Mouse (Mus musculus) CH12.LX (cell line): Measurements from ENCODE around the gene Nlgn1. TPM values are rescaled to one million over a fixed set of nuclear protein-coding genes. Genes with fewer than 3 reads are reported as not detected.

ENCODE experiments used
- DNase-seq: peaks from one replicate; pipeline ENCODE4 v3.0.0-alpha.2; 2013; ENCODE audit errors: extremely low read depth
- H3K27ac ChIP-seq: 2 replicates; pipeline ENCODE4 v1.5.1; 2012; ENCODE audit warnings: low read depth, mild to moderate bottlenecking, control low read depth, moderate library complexity; ENCODE audit not compliant: insufficient read depth
- H3K27me3 ChIP-seq: replicated peaks from 2 replicates; pipeline ENCODE3; 2012; ENCODE audit warnings: inconsistent platforms
- H3K36me3 ChIP-seq, 2 experiments: replicated peaks in 1 of 2; 2 replicates each; pipeline versions ENCODE3 to v1.6.1; 2012; ENCODE audit warnings: inconsistent platforms in 1 of 2, low read length in 1 of 2, mild to moderate bottlenecking in 1 of 2, mixed read lengths in 1 of 2, moderate library complexity in 1 of 2; ENCODE audit not compliant: control insufficient read depth in 1 of 2, insufficient read depth in 1 of 2
- H3K4me1 ChIP-seq, 2 experiments: 2 replicates each; pipeline ENCODE4 v1.6.1; 2012; ENCODE audit warnings: inconsistent platforms in 1 of 2, moderate library complexity in 1 of 2; ENCODE audit not compliant: insufficient read depth in 2 of 2, control insufficient read depth in 1 of 2
- H3K4me2 ChIP-seq: 2 replicates; pipeline ENCODE4 v1.6.1; 2012; ENCODE audit warnings: low read depth, mild to moderate bottlenecking, control low read depth; ENCODE audit not compliant: poor library complexity, insufficient read depth, severe bottlenecking
- H3K4me3 ChIP-seq, 3 experiments: fragments of 150-350 bp in 1 of 3; sonication (generic) in 1 of 3; replicated peaks in 1 of 3; 2 replicates each; pipeline versions ENCODE3 to v1.5.1; 2011 to 2012; ENCODE audit warnings: low read depth in 2 of 3, low read length in 2 of 3, mild to moderate bottlenecking in 2 of 3, moderate library complexity in 2 of 3, control low read depth in 1 of 3, improper control_type of control experiment in 1 of 3, inconsistent platforms in 1 of 3, mixed read lengths in 1 of 3; ENCODE audit not compliant: poor library complexity in 1 of 3
- H3K79me2 ChIP-seq: replicated peaks from 2 replicates; pipeline ENCODE4 v1.6.1; 2012; ENCODE audit warnings: mild to moderate bottlenecking, moderate library complexity; ENCODE audit not compliant: control insufficient read depth, poor library complexity, insufficient read depth, severe bottlenecking; ENCODE audit errors: extremely low read depth
- H3K9ac ChIP-seq: 2 replicates; pipeline ENCODE4 v1.6.1; 2012; ENCODE audit warnings: low read depth, mild to moderate bottlenecking, control low read depth, moderate library complexity; ENCODE audit not compliant: insufficient read depth
- H3K9me3 ChIP-seq: replicated peaks from 2 replicates; pipeline ENCODE3; 2012; ENCODE audit warnings: low read length, inconsistent platforms, mixed read lengths
- BHLHE40 ChIP-seq: IDR thresholded peaks from 2 replicates; pipeline ENCODE4 v1.6.1; 2011; ENCODE audit warnings: mild to moderate bottlenecking, low read depth, low read length, improper control_type of control experiment
- CTCF ChIP-seq, 2 experiments: IDR thresholded peaks in 1 of 2; conservative IDR thresholded peaks in 1 of 2; 2 replicates each; pipeline ENCODE4 v1.5.1; 2011 to 2012; ENCODE audit warnings: low read depth in 2 of 2, low read length in 2 of 2, improper control_type of control experiment in 1 of 2, inconsistent platforms in 1 of 2, mild to moderate bottlenecking in 1 of 2, moderate library complexity in 1 of 2
- ETS1 ChIP-seq: conservative IDR thresholded peaks from 2 replicates; pipeline ENCODE4 v1.6.1; 2012; ENCODE audit warnings: low read depth, mild to moderate bottlenecking, inconsistent platforms, low read length, improper control_type of control experiment, moderate library complexity
- GABPA ChIP-seq: IDR thresholded peaks from 2 replicates; pipeline ENCODE4 v1.6.1; 2012; ENCODE audit warnings: low read depth, low read length, improper control_type of control experiment, inconsistent platforms; ENCODE audit not compliant: insufficient replicate concordance
- HCFC1 ChIP-seq: IDR thresholded peaks from 2 replicates; pipeline ENCODE4 v1.6.1; 2012; ENCODE audit warnings: low read depth, mild to moderate bottlenecking, inconsistent platforms, low read length, improper control_type of control experiment
- IRF4 ChIP-seq: IDR thresholded peaks from 2 replicates; pipeline ENCODE4 v1.6.1; 2014; ENCODE audit warnings: low read depth, mild to moderate bottlenecking, inconsistent platforms, low read length, improper control_type of control experiment
- JUN ChIP-seq: IDR thresholded peaks from 2 replicates; pipeline ENCODE4 v1.6.1; 2011; ENCODE audit warnings: low read depth, mild to moderate bottlenecking, low read length, improper control_type of control experiment, moderate library complexity; ENCODE audit not compliant: insufficient read depth
- MAFK ChIP-seq: IDR thresholded peaks from 2 replicates; pipeline ENCODE4 v1.6.1; 2011; ENCODE audit warnings: low read length, improper control_type of control experiment; ENCODE audit not compliant: insufficient replicate concordance
- MYC ChIP-seq: IDR thresholded peaks from 2 replicates; pipeline ENCODE4 v1.6.1; 2011; ENCODE audit warnings: low read depth, mild to moderate bottlenecking, improper control_type of control experiment, low read length
- NELFE ChIP-seq: IDR thresholded peaks from 2 replicates; pipeline ENCODE4 v1.6.1; 2011; ENCODE audit warnings: low read depth, low read length, improper control_type of control experiment
- PAX5 ChIP-seq: IDR thresholded peaks from 2 replicates; pipeline ENCODE4 v1.6.1; 2012; ENCODE audit warnings: low read length, inconsistent platforms, mixed read lengths
- POLR2A ChIP-seq: IDR thresholded peaks from 2 replicates; pipeline ENCODE4 v1.6.1; 2011; ENCODE audit warnings: low read depth, mild to moderate bottlenecking, improper control_type of control experiment, low read length
- POLR2AphosphoS2 ChIP-seq: IDR thresholded peaks from 2 replicates; pipeline ENCODE4 v1.6.1; 2011; ENCODE audit warnings: low read depth, low read length, improper control_type of control experiment
- RAD21 ChIP-seq: IDR thresholded peaks from 2 replicates; pipeline ENCODE4 v1.6.1; 2011; ENCODE audit warnings: low read depth, mild to moderate bottlenecking, low read length, improper control_type of control experiment, moderate library complexity
- RCOR1 ChIP-seq: conservative IDR thresholded peaks from 2 replicates; pipeline ENCODE4 v1.6.1; 2012; ENCODE audit warnings: low read depth, mild to moderate bottlenecking, inconsistent platforms, low read length, improper control_type of control experiment
- SMC3 ChIP-seq: IDR thresholded peaks from 2 replicates; pipeline ENCODE4 v1.6.1; 2011; ENCODE audit warnings: low read depth, low read length, improper control_type of control experiment
- TBP ChIP-seq: conservative IDR thresholded peaks from 2 replicates; pipeline ENCODE4 v1.6.1; 2011; ENCODE audit warnings: low read depth, low read length, improper control_type of control experiment
- UBTF ChIP-seq: IDR thresholded peaks from 2 replicates; pipeline ENCODE4 v1.6.1; 2012; ENCODE audit warnings: low read depth, mild to moderate bottlenecking, inconsistent platforms, low read length, improper control_type of control experiment, moderate library complexity
- USF1 ChIP-seq: IDR thresholded peaks from 2 replicates; pipeline ENCODE4 v1.6.1; 2014; ENCODE audit warnings: low read depth, mild to moderate bottlenecking, inconsistent platforms, low read length, improper control_type of control experiment
- ZMIZ1 ChIP-seq: IDR thresholded peaks from 2 replicates; pipeline ENCODE4 v1.6.1; 2012; ENCODE audit warnings: low read depth, mild to moderate bottlenecking, inconsistent platforms, low read length, improper control_type of control experiment
- ZNF384 ChIP-seq: IDR thresholded peaks from 2 replicates; pipeline ENCODE4 v1.6.1; 2012; ENCODE audit warnings: low read depth, low read length, improper control_type of control experiment, inconsistent platforms
- dilution Hi-C: fragments of 300-500 bp; cut with MboI; formaldehyde crosslinking; loops from 2 replicates; pipeline ENCODE4 v1.14.3; 2020; ENCODE audit warnings: low sequenced_read_pairs; ENCODE audit not compliant: extremely low pct_unique_long_range_greater_than_20kb, extremely low pct_ligation_motif_present
- in situ Hi-C: fragments of 300-500 bp; cut with MboI; formaldehyde crosslinking; loops from 3 replicates; pipeline ENCODE4 v1.14.3; 2019; ENCODE audit warnings: low sequenced_read_pairs, low pct_ligation_motif_present, low pct_unique_long_range_greater_than_20kb, mixed read lengths
- polyA plus RNA-seq: library from polyadenylated mRNA; unstranded; fragments of >175 nt; gene quantifications from 2 replicates; pipeline ENCODE4 v1.2.1, GENCODE M21; 2012; ENCODE audit warnings: low read depth; ENCODE audit not compliant: insufficient read length
- total RNA-seq, 2 experiments: library from RNA; depleted of rRNA; stranded (reverse); fragments of 300-350 nt in 1 of 2; fragments of >200 nt in 1 of 2; gene quantifications; 2 replicates each; pipeline ENCODE4 v1.2.3; 2012 to 2014

Gene Nlgn1
- total and polyA plus RNA-seq, 3 experiments: not detected

GRCm38 (mm10) chr3:25675069-25675468 lies 657.2 kb downstream of the Nlgn1 start:
- no peak for TF ChIP-seq ETS1
- TF ChIP-seq PAX5: no peak
- no peak for TF ChIP-seq TBP
- TF ChIP-seq RAD21: peak; percentile 50
- peak in 1 of 2 experiments; percentile 63; a peak in 2 of 4 replicates for TF ChIP-seq CTCF (conservative IDR thresholded peaks at IDR 0.05 in 1 of 2, IDR thresholded peaks at IDR 0.05 in 1 of 2; ENCODE audit: low read depth in 2 of 2, low read length in 2 of 2)
- TF ChIP-seq SMC3: peak; percentile 44
- TF ChIP-seq POLR2A: no peak
- TF ChIP-seq GABPA: no peak
- no peak overlapping the region for H3K27ac ChIP-seq
- no peak for DNase-seq
- dilution Hi-C loops: no loop called here
- no peaks in the 10 kb centered on the region for H3K79me2 ChIP-seq
- H3K4me2 ChIP-seq: no peak overlapping the region
- peaks cover 41% of the 10 kb centered on the region for H3K9me3 ChIP-seq
- H3K27me3 ChIP-seq: no peaks in the 10 kb centered on the region
- in situ Hi-C loops: no loop called here
- no peak overlapping the region for H3K9ac ChIP-seq
- H3K4me3 ChIP-seq: no peak overlapping the region
- H3K36me3 ChIP-seq: no peaks in the 10 kb centered on the region
- no peaks in the 10 kb centered on the region for H3K4me1 ChIP-seq

- no peak for DNase-seq
- Histone ChIP-seq H3K4me2 (no peak overlapping the region), H3K9ac (no peak overlapping the region), H3K36me3 (no peaks in the 10 kb centered on the region), H3K9me3 (peaks cover 35% of the 10 kb centered on the region), H3K4me1 (no peaks in the 10 kb centered on the region), H3K79me2 (no peaks in the 10 kb centered on the region), H3K27me3 (no peaks in the 10 kb centered on the region), H3K27ac (no peak overlapping the region), H3K4me3 (no peak overlapping the region)
- in situ Hi-C loops (no loop called here), dilution Hi-C loops (no loop called here)
- no peak for TF ChIP-seq CTCF (conservative IDR thresholded peaks at IDR 0.05 in 1 of 2, IDR thresholded peaks at IDR 0.05 in 1 of 2; ENCODE audit: low read depth in 2 of 2, low read length in 2 of 2)
- no peak for TF ChIP-seq POLR2A
- TF ChIP-seq ZMIZ1: no peak
- TF ChIP-seq USF1: no peak
- no peak for TF ChIP-seq POLR2AphosphoS2
- no peak for TF ChIP-seq MYC
- TF ChIP-seq MAFK: no peak
- TF ChIP-seq HCFC1: no peak
- TF ChIP-seq PAX5: no peak
- no peak for TF ChIP-seq JUN
- no peak for TF ChIP-seq IRF4
- TF ChIP-seq RCOR1: no peak
- TF ChIP-seq NELFE: no peak
- TF ChIP-seq BHLHE40: no peak
- no peak for TF ChIP-seq UBTF
- no peak for TF ChIP-seq ZNF384
These were observed 658.9 kb downstream of the Nlgn1 start for GRCm38 (mm10) chr3:25673408-25673807.
